Mouse (Mus musculus) cortical plate, adult 2 months (tissue): ENCODE data around the gene Ttc1.

Experiments used
- CTCF ChIP-seq: fragments of 200-500 bp; IDR thresholded peaks from 2 replicates; pipeline ENCODE4 v1.5.1; 2011; ENCODE audit warnings: mild to moderate bottlenecking, control low read depth, low read length; ENCODE audit not compliant: insufficient read depth; ENCODE audit errors: extremely low read depth
- POLR2A ChIP-seq: fragments of 200-500 bp; IDR thresholded peaks from 2 replicates; pipeline ENCODE4 v1.6.1; 2011; ENCODE audit warnings: mild to moderate bottlenecking, low read length, control low read depth; ENCODE audit not compliant: insufficient read depth; ENCODE audit errors: extremely low read depth

GRCm38 (mm10) chr11:43703552-43703951 is 44.3 kb downstream of the Ttc1 start:
- TF ChIP-seq CTCF (no peak), POLR2A (no peak)
